Mouse (Mus musculus) ovary, adult 18-20 months (tissue): ENCODE measurements at regions not wholly inside any gene's neighbourhood (a gene's known extent, or its start where the extent isn't known, plus 50 kb on each side); places are given as distances from the start of the nearest gene placed in this dataset.

Experiments
- DNase-seq: peaks from one replicate; pipeline ENCODE4 v3.0.0; 2022; ENCODE audit warnings: low spot score, mixed read lengths

GRCm38 (mm10) chr3:115655020-115655419 lies 59.9 kb downstream of the S1pr1 start:
- DNase-seq: no peak

- DNase-seq: no peak
These were observed 62.6 kb downstream of the S1pr1 start for GRCm38 (mm10) chr3:115652236-115652635.

- DNase-seq: no peak
These were observed 65.3 kb downstream of the S1pr1 start for GRCm38 (mm10) chr3:115649338-115650117.

- DNase-seq: no peak
These were observed 67.9 kb downstream of the S1pr1 start for GRCm38 (mm10) chr3:115646993-115647392.

GRCm38 (mm10) chr3:115644307-115644706 lies 70.6 kb downstream of the S1pr1 start:
- no peak for DNase-seq

GRCm38 (mm10) chr3:115642846-115643260 lies 72.0 kb downstream of the S1pr1 start:
- DNase-seq: peak; percentile 56

GRCm38 (mm10) chr3:115642001-115642845 lies 72.6 kb downstream of the S1pr1 start:
- DNase-seq: no peak

- DNase-seq: peak; percentile 20
These were observed 73.5 kb downstream of the S1pr1 start for GRCm38 (mm10) chr3:115641411-115641810.

GRCm38 (mm10) chr3:115635487-115635886 lies 79.4 kb downstream of the S1pr1 start:
- no peak for DNase-seq

GRCm38 (mm10) chr3:115635081-115635480 lies 79.8 kb downstream of the S1pr1 start:
- DNase-seq: no peak

- no peak for DNase-seq
These were observed 82.5 kb downstream of the S1pr1 start for GRCm38 (mm10) chr3:115632417-115632743.

GRCm38 (mm10) chr3:115631573-115632416 lies 83.1 kb downstream of the S1pr1 start:
- no peak for DNase-seq

- no peak for DNase-seq
These were observed 92.0 kb downstream of the S1pr1 start for GRCm38 (mm10) chr3:115622920-115623319.

- DNase-seq: no peak
These were observed 92.6 kb downstream of the S1pr1 start for GRCm38 (mm10) chr3:115622300-115622699.

- DNase-seq: no peak
These were observed 94.9 kb downstream of the S1pr1 start for GRCm38 (mm10) chr3:115619970-115620369.

GRCm38 (mm10) chr3:115615994-115616598 lies 98.8 kb downstream of the S1pr1 start:
- DNase-seq: no peak

- no peak for DNase-seq
These were observed 102.0 kb downstream of the S1pr1 start for GRCm38 (mm10) chr3:115612859-115613258.

GRCm38 (mm10) chr3:115608087-115608486 lies 106.8 kb downstream of the S1pr1 start:
- DNase-seq: no peak

GRCm38 (mm10) chr3:115604734-115605279 lies 110.1 kb downstream of the S1pr1 start:
- no peak for DNase-seq

GRCm38 (mm10) chr3:115604267-115604666 lies 110.6 kb downstream of the S1pr1 start:
- DNase-seq: no peak

- DNase-seq: no peak
These were observed 111.1 kb downstream of the S1pr1 start for GRCm38 (mm10) chr3:115603803-115604202.

- DNase-seq: no peak
These were observed 115.6 kb downstream of the S1pr1 start for GRCm38 (mm10) chr3:115599281-115599680.
